Comparison of ENCODE assay signal across 8 mouse cellular contexts in the genomic region with DNA sequence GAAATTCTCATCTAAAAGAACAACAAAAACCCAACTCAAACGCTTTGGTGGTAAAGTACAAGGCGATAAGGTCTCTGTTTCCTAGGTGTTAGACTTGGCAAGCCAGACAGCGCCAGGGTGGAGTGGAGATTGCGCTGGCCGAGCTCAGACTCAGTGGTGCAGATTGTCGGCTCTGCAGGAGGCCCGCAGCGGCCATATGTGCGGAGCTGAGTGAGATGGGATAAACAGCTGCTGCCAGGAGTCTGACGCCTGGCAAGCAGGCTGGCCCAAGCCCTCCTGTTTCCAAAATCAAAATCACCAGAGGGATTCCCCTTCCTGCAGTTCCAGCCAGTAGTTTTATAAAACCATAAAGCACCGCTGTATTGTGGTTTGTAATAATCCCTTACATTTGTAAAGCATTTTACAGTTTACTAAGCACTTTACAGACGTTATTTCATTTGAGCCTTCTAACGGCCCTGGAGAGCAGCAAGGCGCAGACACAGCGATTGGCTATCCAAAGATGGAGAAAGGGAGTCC. TPM values are rescaled to one million over a fixed set of nuclear protein-coding genes. Genes with fewer than 3 reads are reported as not detected.
DNase-seq lines count a peak whose midpoint lies in the region; ATAC-seq and TF ChIP-seq lines count a peak whose summit lies in the region.

No protein-coding gene starts in this region.

- H3K9me3 ChIP-seq in kidney, embryonic 16.5 days (ENCODE audit: low read length), result no peaks in the 10 kb centered on the region
- no peaks in the 10 kb centered on the region for H3K9me3 ChIP-seq in forebrain, postnatal 0 days (ENCODE audit: low read length)
- no peaks in the 10 kb centered on the region for H3K9me3 ChIP-seq in limb, embryonic 11.5 days (ENCODE audit: control insufficient read depth, low read length)
- no peaks in the 10 kb centered on the region for H3K9me3 ChIP-seq in neural tube, embryonic 15.5 days (replicated peaks)

- peak overlapping the region; percentile 5; the same call in 1 of the 2 replicates for H3K9ac ChIP-seq in kidney, embryonic 16.5 days (replicated peaks; ENCODE audit: low read length)
- no peak overlapping the region for H3K9ac ChIP-seq in forebrain, postnatal 0 days
- peak overlapping the region; percentile 32; the same call in 1 of the 2 replicates for H3K9ac ChIP-seq in limb, embryonic 11.5 days (ENCODE audit: low read length)
- peak overlapping the region; percentile 17 for H3K9ac ChIP-seq in neural tube, embryonic 15.5 days (replicated peaks)

- no peak for DNase-seq in kidney, adult 11 months
- peak; percentile 65 for DNase-seq in forebrain, postnatal 0 days
- DNase-seq in limb, embryonic 11.5 days (ENCODE audit: low spot score), result peak; percentile 81
- no peak for DNase-seq in B cell, adult 2 months

- no peak overlapping the region for H3K4me3 ChIP-seq in kidney, embryonic 16.5 days (ENCODE audit: low read length)
- H3K4me3 ChIP-seq in brown adipose tissue, adult 24 weeks (ENCODE audit: insufficient read depth, low read depth, low read length), result no peak overlapping the region
- H3K4me3 ChIP-seq in forebrain, postnatal 0 days (ENCODE audit: low read depth, low read length), result no peak overlapping the region
- H3K4me3 ChIP-seq in limb, embryonic 11.5 days (ENCODE audit: low read depth, low read length), result no peak overlapping the region
- H3K4me3 ChIP-seq in neural tube, embryonic 15.5 days (replicated peaks), result peak overlapping the region; percentile 1; the same call in 1 of the 2 replicates

- WGBS in kidney, embryonic 16.5 days, result 20% methylated on average over 15 of the region's 15 CpGs
- 9% methylated on average over 15 of the region's 15 CpGs for WGBS in forebrain, postnatal 0 days
- 6% methylated on average over 15 of the region's 15 CpGs for WGBS in limb, embryonic 11.5 days
- 9% methylated on average over 15 of the region's 15 CpGs for WGBS in neural tube, embryonic 15.5 days

- H3K4me1 ChIP-seq in kidney, embryonic 16.5 days (ENCODE audit: insufficient read depth, low read length), result peaks cover 34% of the 10 kb centered on the region
- peaks cover 8% of the 10 kb centered on the region for H3K4me1 ChIP-seq in brown adipose tissue, adult 24 weeks (ENCODE audit: control insufficient read depth, insufficient read depth, insufficient read length, low read length)
- peaks cover 21% of the 10 kb centered on the region for H3K4me1 ChIP-seq in forebrain, postnatal 0 days (ENCODE audit: insufficient read depth)
- H3K4me1 ChIP-seq in limb, embryonic 11.5 days (ENCODE audit: control insufficient read depth, insufficient read depth, low read length), result peaks cover 33% of the 10 kb centered on the region
- H3K4me1 ChIP-seq in neural tube, embryonic 15.5 days, result peaks cover 44% of the 10 kb centered on the region

- no peak for TF ChIP-seq CTCF in forebrain, postnatal 0 days (IDR thresholded peaks at IDR 0.05; ENCODE audit: low read depth)

- H3K27me3 ChIP-seq in kidney, embryonic 16.5 days (ENCODE audit: insufficient read depth, low read length), result no peaks in the 10 kb centered on the region
- no peaks in the 10 kb centered on the region for H3K27me3 ChIP-seq in forebrain, postnatal 0 days (ENCODE audit: insufficient read depth, low read length)
- H3K27me3 ChIP-seq in limb, embryonic 11.5 days (ENCODE audit: control insufficient read depth, insufficient read depth, low read length), result no peaks in the 10 kb centered on the region
- 0 out of 2 replicates have a peak, but pooled peaks cover 3% of the 10 kb centered on the region for H3K27me3 ChIP-seq in neural tube, embryonic 15.5 days (replicated peaks)

- H3K27ac ChIP-seq in kidney, embryonic 16.5 days (ENCODE audit: low read length), result peak overlapping the region; percentile 17; the same call in 1 of the 2 replicates
- H3K27ac ChIP-seq in brown adipose tissue, adult 24 weeks (replicated peaks; ENCODE audit: low read depth, low read length), result peak overlapping the region; percentile 49
- H3K27ac ChIP-seq in forebrain, postnatal 0 days (ENCODE audit: low read depth, low read length), result peak overlapping the region; percentile 40
- peak overlapping the region; percentile 94 for H3K27ac ChIP-seq in limb, embryonic 11.5 days (replicated peaks; ENCODE audit: low read depth, low read length)
- peak overlapping the region; percentile 73 for H3K27ac ChIP-seq in neural tube, embryonic 15.5 days (replicated peaks)

- no peak for ATAC-seq in kidney, embryonic 16.5 days (ENCODE audit: low FRiP score, low TSS enrichment)
- ATAC-seq in forebrain, postnatal 0 days, result peak; percentile 52; the same call in 1 of the 2 replicates
- peak; percentile 80 for ATAC-seq in limb, embryonic 11.5 days (ENCODE audit: insufficient number of reproducible peaks, low FRiP score, low TSS enrichment, low read depth)
- ATAC-seq in neural tube, embryonic 15.5 days (ENCODE audit: low FRiP score), result peak; percentile 25; the same call in 1 of the 2 replicates
- ATAC-seq in megakaryocyte, adult 5-6 weeks (ENCODE audit: poor library complexity, severe bottlenecking), result no peak

- H3K4me2 ChIP-seq in kidney, embryonic 16.5 days (replicated peaks; ENCODE audit: low read depth, low read length), result peak overlapping the region; percentile 17
- H3K4me2 ChIP-seq in forebrain, postnatal 0 days (ENCODE audit: low read depth), result peak overlapping the region; percentile 42
- peak overlapping the region; percentile 39; the same call in 1 of the 2 replicates for H3K4me2 ChIP-seq in limb, embryonic 11.5 days (ENCODE audit: low read depth, severe bottlenecking)
- peak overlapping the region; percentile 48 for H3K4me2 ChIP-seq in neural tube, embryonic 15.5 days

- H3K36me3 ChIP-seq in kidney, embryonic 16.5 days (ENCODE audit: insufficient read depth, low read length), result no peaks in the 10 kb centered on the region
- no peaks in the 10 kb centered on the region for H3K36me3 ChIP-seq in forebrain, postnatal 0 days (ENCODE audit: insufficient read depth)
- no peaks in the 10 kb centered on the region for H3K36me3 ChIP-seq in limb, embryonic 11.5 days (ENCODE audit: control insufficient read depth, insufficient read depth, low read length)
- H3K36me3 ChIP-seq in neural tube, embryonic 15.5 days, result no peaks in the 10 kb centered on the region

RNA-seq across cellular contexts. Expression of a gene that starts 18.1 kb away (rescaled TPM):
- polyA plus RNA-seq in kidney, embryonic 16.5 days (2015; fragmentation: Nextera tagmentation; extraction: Ambion mirVana), result 0.53 and 0.64 TPM in 2 replicates
- not detected in 2 replicates for polyA plus RNA-seq in brown adipose tissue, adult 24 weeks (2012; ENCODE audit: insufficient read depth, insufficient read length, missing spikeins)
- 0.81 and 0.92 TPM in 2 replicates for total RNA-seq in forebrain, postnatal 0 days (2014; rRNA removed)
- polyA plus RNA-seq in forebrain, postnatal 0 days (2015; fragmentation: Nextera tagmentation; extraction: Ambion mirVana), result 0.21 and 0.24 TPM in 2 replicates
- polyA plus RNA-seq in limb, embryonic 11.5 days (2014; fragmentation: Nextera tagmentation; extraction: Ambion mirVana), result 0.60 and 1.1 TPM in 2 replicates
- 0.68 and 0.96 TPM in 2 replicates for polyA plus RNA-seq in neural tube, embryonic 15.5 days (2015; fragmentation: Nextera tagmentation; extraction: Ambion mirVana)
- not detected in 2 replicates for total RNA-seq in megakaryocyte, adult 5-6 weeks (2015)
- 0.08 TPM in 1 of 2 replicates, not detected in the other for total RNA-seq in megakaryocyte, adult 5-6 weeks (2017)

RNA-seq across cellular contexts. Expression of a gene that starts 21.5 kb away (rescaled TPM):
- polyA plus RNA-seq in kidney, embryonic 16.5 days (2015; fragmentation: Nextera tagmentation; extraction: Ambion mirVana), result 14.0 and 14.4 TPM in 2 replicates
- 11.9 and 20.1 TPM in 2 replicates for polyA plus RNA-seq in brown adipose tissue, adult 24 weeks (2012; ENCODE audit: insufficient read depth, insufficient read length, missing spikeins)
- total RNA-seq in forebrain, postnatal 0 days (2014; rRNA removed), result 27.2 and 27.4 TPM in 2 replicates
- polyA plus RNA-seq in forebrain, postnatal 0 days (2015; fragmentation: Nextera tagmentation; extraction: Ambion mirVana), result 17.8 and 20.6 TPM in 2 replicates
- polyA plus RNA-seq in limb, embryonic 11.5 days (2014; fragmentation: Nextera tagmentation; extraction: Ambion mirVana), result 9.0 and 9.2 TPM in 2 replicates
- polyA plus RNA-seq in neural tube, embryonic 15.5 days (2015; fragmentation: Nextera tagmentation; extraction: Ambion mirVana), result 17.3 and 17.4 TPM in 2 replicates
- total RNA-seq in megakaryocyte, adult 5-6 weeks (2015), result 1.8 TPM in 2 replicates
- total RNA-seq in megakaryocyte, adult 5-6 weeks (2017), result 2.1 and 2.3 TPM in 2 replicates

RNA-seq across cellular contexts. Expression of a gene that starts 21.9 kb away (rescaled TPM):
- 9.6 and 10.5 TPM in 2 replicates for polyA plus RNA-seq in kidney, embryonic 16.5 days (2015; fragmentation: Nextera tagmentation; extraction: Ambion mirVana)
- polyA plus RNA-seq in brown adipose tissue, adult 24 weeks (2012; ENCODE audit: insufficient read depth, insufficient read length, missing spikeins), result 1.5 TPM in 1 of 2 replicates, not detected in the other
- total RNA-seq in forebrain, postnatal 0 days (2014; rRNA removed), result 10.8 and 10.9 TPM in 2 replicates
- 3.9 and 4.8 TPM in 2 replicates for polyA plus RNA-seq in forebrain, postnatal 0 days (2015; fragmentation: Nextera tagmentation; extraction: Ambion mirVana)
- 12.1 and 12.5 TPM in 2 replicates for polyA plus RNA-seq in limb, embryonic 11.5 days (2014; fragmentation: Nextera tagmentation; extraction: Ambion mirVana)
- 7.4 and 7.6 TPM in 2 replicates for polyA plus RNA-seq in neural tube, embryonic 15.5 days (2015; fragmentation: Nextera tagmentation; extraction: Ambion mirVana)
- 1.4 and 2.6 TPM in 2 replicates for total RNA-seq in megakaryocyte, adult 5-6 weeks (2015)
- 2.2 and 2.8 TPM in 2 replicates for total RNA-seq in megakaryocyte, adult 5-6 weeks (2017)

Comparison
In these comparisons a context has a peak if more than half of its experiments do, and no peak if none do; other contexts are left out.
1. ATAC-seq: peak in forebrain, postnatal 0 days (single experiment), limb, embryonic 11.5 days (single experiment) and neural tube, embryonic 15.5 days (single experiment); none in kidney, embryonic 16.5 days (single experiment) and megakaryocyte, adult 5-6 weeks (single experiment).
2. H3K27ac ChIP-seq: peak in every context shown above with its lines; median percentile 94 in limb, embryonic 11.5 days; 73 in neural tube, embryonic 15.5 days; 49 in brown adipose tissue, adult 24 weeks; 40 in forebrain, postnatal 0 days; 17 in kidney, embryonic 16.5 days.
3. DNase-seq: peak in forebrain, postnatal 0 days (single experiment) and limb, embryonic 11.5 days (single experiment); none in kidney, adult 11 months (single experiment) and B cell, adult 2 months (0 of 2).
4. Peak in every context shown above with its lines, with median percentiles within 50 percentile points of each other: H3K4me2 ChIP-seq.